Mouse (Mus musculus) cerebellum, adult 2 months (tissue): Measurements from ENCODE around the gene E130308A19Rik. TPM values are rescaled to one million over a fixed set of nuclear protein-coding genes. Genes with fewer than 3 reads are reported as not detected.

Experiments
- DNase-seq, 2 experiments: peaks; one replicate each; pipeline ENCODE4 v3.0.0; 2021
- H3K27ac ChIP-seq: fragments of 200-500 bp; 2 replicates; pipeline ENCODE4 v1.5.1; 2012; ENCODE audit warnings: low read length, control low read depth, inconsistent platforms; ENCODE audit not compliant: insufficient read depth
- H3K27me3 ChIP-seq: fragments of 200-500 bp; 2 replicates; pipeline ENCODE4 v1.6.1; 2012; ENCODE audit warnings: inconsistent platforms, mild to moderate bottlenecking, low read length, moderate library complexity; ENCODE audit not compliant: control insufficient read depth, insufficient read depth
- H3K4me1 ChIP-seq: fragments of 200-500 bp; 2 replicates; pipeline ENCODE4 v1.6.1; 2011; ENCODE audit warnings: low read length; ENCODE audit not compliant: control insufficient read depth, insufficient read depth
- H3K4me3 ChIP-seq: fragments of 200-500 bp; replicated peaks from 2 replicates; pipeline ENCODE3; 2011; ENCODE audit warnings: mild to moderate bottlenecking, low read depth, low read length, control low read depth; ENCODE audit not compliant: insufficient read depth
- CTCF ChIP-seq: fragments of 200-500 bp; IDR thresholded peaks from 2 replicates; pipeline ENCODE4 v1.5.1; 2011; ENCODE audit warnings: low read depth, mild to moderate bottlenecking, control low read depth, low read length, moderate library complexity, borderline replicate concordance; ENCODE audit not compliant: insufficient read depth
- POLR2A ChIP-seq: fragments of 200-500 bp; IDR thresholded peaks from 2 replicates; pipeline ENCODE4 v1.6.1; 2011; ENCODE audit warnings: low read length, control low read depth, borderline replicate concordance; ENCODE audit not compliant: insufficient read depth
- WGBS: fragments of 180-500 bp; shearing (Covaris S2); methylation state at CpG from one replicate; pipeline ENCODE4 v1.1.7; 2018; 5-methylcytosine and 5-hydroxymethylcytosine counted together
- polyA plus RNA-seq: library from polyadenylated mRNA; depleted of rRNA; stranded (reverse); fragments of >200 nt; gene quantifications from 2 replicates; pipeline ENCODE4 v1.2.3, GENCODE M21; 2012

Gene E130308A19Rik
- polyA plus RNA-seq, 1 experiment = 8.8 TPM

- Histone ChIP-seq H3K27me3 (no peaks in the 10 kb centered on the region), H3K4me1 (no peaks in the 10 kb centered on the region), H3K27ac (no peak overlapping the region), H3K4me3 (no peak overlapping the region)
- TF ChIP-seq CTCF (no peak), POLR2A (no peak)
- 89% methylated on average over 5 of the region's 5 CpGs for WGBS
- DNase-seq = no peak
These were observed 6.3 kb upstream of the E130308A19Rik start for GRCm38 (mm10) chr4:59619611-59620245.

- 3% methylated on average over 18 of the region's 18 CpGs for WGBS
- TF ChIP-seq CTCF = no peak
- TF ChIP-seq POLR2A = no peak
- Histone ChIP-seq H3K27ac (peak overlapping the region; percentile 41), H3K27me3 (no peaks in the 10 kb centered on the region), H3K4me1 (no peaks in the 10 kb centered on the region), H3K4me3 (peak overlapping the region; percentile 89)
- DNase-seq = no peak
These were observed 374 bp upstream of the E130308A19Rik start for GRCm38 (mm10) chr4:59625676-59625997.

GRCm38 (mm10) chr4:59628255-59628654, 2.2 kb downstream of the E130308A19Rik start:
- no peak overlapping the region for H3K4me3 ChIP-seq
- WGBS = 65% methylated on average over 4 of the region's 4 CpGs

GRCm38 (mm10) chr4:59629076-59629874, 3.3 kb downstream of the E130308A19Rik start:
- Histone ChIP-seq H3K4me1 (no peaks in the 10 kb centered on the region), H3K27ac (no peak overlapping the region), H3K27me3 (no peaks in the 10 kb centered on the region), H3K4me3 (no peak overlapping the region)
- no peak for DNase-seq
- WGBS = 49% methylated on average over 7 of the region's 7 CpGs
- TF ChIP-seq CTCF = no peak
- TF ChIP-seq POLR2A = no peak

More at GRCm38 (mm10) chr4:59628255-59628654, 2.2 kb downstream of the E130308A19Rik start:
- no peaks in the 10 kb centered on the region for H3K4me1 ChIP-seq
- H3K27me3 ChIP-seq = no peaks in the 10 kb centered on the region
- TF ChIP-seq CTCF (no peak), POLR2A (no peak)
- no peak overlapping the region for H3K27ac ChIP-seq
- DNase-seq = no peak

GRCm38 (mm10) chr4:59630122-59630521, 4.1 kb downstream of the E130308A19Rik start:
- Histone ChIP-seq H3K27ac (no peak overlapping the region), H3K4me3 (no peak overlapping the region), H3K27me3 (no peaks in the 10 kb centered on the region), H3K4me1 (no peaks in the 10 kb centered on the region)
- DNase-seq = no peak
- 64% methylated on average over 9 of the region's 9 CpGs for WGBS
- TF ChIP-seq CTCF = no peak
- no peak for TF ChIP-seq POLR2A

GRCm38 (mm10) chr4:59634532-59634931, 8.5 kb downstream of the E130308A19Rik start:
- no peaks in the 10 kb centered on the region for H3K4me1 ChIP-seq
- DNase-seq = no peak
- H3K27ac ChIP-seq = no peak overlapping the region
- WGBS = 70% methylated on average over 1 of the region's 1 CpGs
- no peaks in the 10 kb centered on the region for H3K27me3 ChIP-seq
- no peak for TF ChIP-seq CTCF
- TF ChIP-seq POLR2A = no peak
- no peak overlapping the region for H3K4me3 ChIP-seq

- no peak for TF ChIP-seq CTCF
- TF ChIP-seq POLR2A = no peak
These were observed 13.2 kb downstream of the E130308A19Rik start for GRCm38 (mm10) chr4:59639163-59639562.

GRCm38 (mm10) chr4:59640720-59641119, 14.7 kb downstream of the E130308A19Rik start:
- no peak overlapping the region for H3K4me3 ChIP-seq
- no peak for TF ChIP-seq POLR2A
- TF ChIP-seq CTCF = no peak
- no peak for DNase-seq
- H3K4me1 ChIP-seq = no peaks in the 10 kb centered on the region
- no peaks in the 10 kb centered on the region for H3K27me3 ChIP-seq
- WGBS = 63% methylated on average over 2 of the region's 2 CpGs
- H3K27ac ChIP-seq = no peak overlapping the region

More at GRCm38 (mm10) chr4:59639163-59639562, 13.2 kb downstream of the E130308A19Rik start:
- Histone ChIP-seq H3K4me3 (no peak overlapping the region), H3K4me1 (no peaks in the 10 kb centered on the region), H3K27me3 (no peaks in the 10 kb centered on the region), H3K27ac (no peak overlapping the region)
- no peak for DNase-seq
